Mouse (Mus musculus) NIH3T3 (cell line): ENCODE results near the gene Nbr1.
"Not testable (repeated sequence)": the region's sequence is repeated elsewhere in the genome, so short reads cannot be mapped to it uniquely, and the experiment has no call there.

ENCODE experiments used
- DNase-seq: peaks from one replicate; pipeline ENCODE4 v3.0.0-alpha.2; 2012; ENCODE audit warnings: low read depth

The Nbr1 gene

GRCm38 (mm10) chr11:101582054-101583035, 30.4 kb downstream of the Nbr1 start, which contains the start of gene Tmem106a:
TSS of gene Tmem106a (plus strand) at chr11:101582242.
- DNase-seq, result peak; percentile 84

GRCm38 (mm10) chr11:101583205-101583604, 31.3 kb downstream of the Nbr1 start:
- DNase-seq, result no peak

GRCm38 (mm10) chr11:101585031-101585430, 33.1 kb downstream of the Nbr1 start:
- DNase-seq, result not testable (repeated sequence)

- DNase-seq, result no peak
These were observed 33.9 kb downstream of the Nbr1 start for GRCm38 (mm10) chr11:101585805-101586204.

- peak; percentile 91 for DNase-seq
These were observed 35.7 kb downstream of the Nbr1 start for GRCm38 (mm10) chr11:101587676-101588075.

GRCm38 (mm10) chr11:101588868-101589267, 36.9 kb downstream of the Nbr1 start:
- DNase-seq, result no peak

GRCm38 (mm10) chr11:101589444-101589843, 37.5 kb downstream of the Nbr1 start:
- peak; percentile 83 for DNase-seq

- DNase-seq, result no peak
These were observed 38.2 kb downstream of the Nbr1 start for GRCm38 (mm10) chr11:101589989-101590624.

- no peak for DNase-seq
These were observed 47.2 kb downstream of the Nbr1 start, which contains the start of gene Gm11634 for GRCm38 (mm10) chr11:101599156-101599555. TSS of gene Gm11634 (minus strand) at chr11:101599256.

- peak; percentile 95 for DNase-seq
These were observed 50.5 kb downstream of the Nbr1 start for GRCm38 (mm10) chr11:101602491-101602890.

GRCm38 (mm10) chr11:101604116-101604515, 52.2 kb downstream of the Nbr1 start:
- no peak for DNase-seq

- peak; percentile 79 for DNase-seq
These were observed 52.8 kb downstream of the Nbr1 start for GRCm38 (mm10) chr11:101604531-101605453.

GRCm38 (mm10) chr11:101607134-101607533, 55.2 kb downstream of the Nbr1 start:
- DNase-seq, result not testable (repeated sequence)

GRCm38 (mm10) chr11:101610445-101610844, 58.5 kb downstream of the Nbr1 start:
- DNase-seq, result no peak

GRCm38 (mm10) chr11:101613596-101613995, 61.6 kb downstream of the Nbr1 start:
- no peak for DNase-seq

- DNase-seq, result no peak
These were observed 62.2 kb downstream of the Nbr1 start for GRCm38 (mm10) chr11:101614116-101614515.

GRCm38 (mm10) chr11:101615380-101615779, 63.4 kb downstream of the Nbr1 start:
- no peak for DNase-seq

GRCm38 (mm10) chr11:101616104-101616503, 64.2 kb downstream of the Nbr1 start:
- DNase-seq, result no peak

GRCm38 (mm10) chr11:101616948-101617767, 65.2 kb downstream of the Nbr1 start:
- no peak for DNase-seq

GRCm38 (mm10) chr11:101617849-101618248, 65.9 kb downstream of the Nbr1 start:
- DNase-seq, result peak; percentile 75

GRCm38 (mm10) chr11:101618596-101618995, 66.6 kb downstream of the Nbr1 start:
- DNase-seq, result peak; percentile 58
